Mouse (Mus musculus) thymus, postnatal 14 days (tissue): ENCODE data around the gene Hmgb3.

Source experiments
- DNase-seq: peaks from one replicate; pipeline ENCODE4 v3.0.0; 2021

Gene Hmgb3

GRCm38 (mm10) chrX:71601052-71601611, 45.4 kb downstream of the Hmgb3 start:
- DNase-seq: peak; percentile 64
